Mouse (Mus musculus): ENCODE measurements around the gene Card11. TPM values are rescaled to one million over a fixed set of nuclear protein-coding genes. Genes with fewer than 3 reads are reported as not detected.

Card11 gene
- polyA plus RNA-seq, 1 experiment from 2014 or later: 0.40 TPM

- Histone ChIP-seq H3K4me1 (peaks cover 12% of the 10 kb centered on the region; the same call in 1 of the 2 replicates), H3K27ac (no peak overlapping the region), H3K27me3 (no peaks in the 10 kb centered on the region), H3K9ac (no peak overlapping the region), H3K4me2 (no peak overlapping the region), H3K4me3 (no peak overlapping the region), H3K36me3 (no peaks in the 10 kb centered on the region), H3K9me3 (no peaks in the 10 kb centered on the region)
- no peak for ATAC-seq (ENCODE audit: insufficient number of reproducible peaks, low FRiP score, low TSS enrichment, low read depth)
- WGBS: 53% methylated on average over 14 of the region's 14 CpGs
Observed at GRCm38 (mm10) chr5:140940923-140941491, 59.4 kb downstream of the Card11 start.

- peak overlapping the region; percentile 59 for H3K27ac ChIP-seq
- 45% methylated on average over 5 of the region's 5 CpGs for WGBS
- H3K9me3 ChIP-seq: no peaks in the 10 kb centered on the region
Observed at GRCm38 (mm10) chr5:140940257-140940922, 60.0 kb downstream of the Card11 start.

GRCm38 (mm10) chr5:140936816-140937215, 63.6 kb downstream of the Card11 start:
- H3K27me3 ChIP-seq: no peaks in the 10 kb centered on the region
- H3K9ac ChIP-seq: no peak overlapping the region
- no peak overlapping the region for H3K27ac ChIP-seq
- no peak overlapping the region for H3K4me2 ChIP-seq
- no peaks in the 10 kb centered on the region for H3K36me3 ChIP-seq
- no peak for ATAC-seq (ENCODE audit: insufficient number of reproducible peaks, low FRiP score, low TSS enrichment, low read depth)
- WGBS: 87% methylated on average over 7 of the region's 7 CpGs
- H3K4me1 ChIP-seq: peaks cover 12% of the 10 kb centered on the region; the same call in 1 of the 2 replicates
- no peak overlapping the region for H3K4me3 ChIP-seq
- H3K9me3 ChIP-seq: no peaks in the 10 kb centered on the region

More at GRCm38 (mm10) chr5:140940257-140940922, 60.0 kb downstream of the Card11 start:
- no peaks in the 10 kb centered on the region for H3K36me3 ChIP-seq
- no peak overlapping the region for H3K9ac ChIP-seq
- no peak overlapping the region for H3K4me3 ChIP-seq
- H3K27me3 ChIP-seq: no peaks in the 10 kb centered on the region
- ATAC-seq (ENCODE audit: insufficient number of reproducible peaks, low FRiP score, low TSS enrichment, low read depth): no peak
- H3K4me1 ChIP-seq: peaks cover 12% of the 10 kb centered on the region; the same call in 1 of the 2 replicates
- no peak overlapping the region for H3K4me2 ChIP-seq

- Histone ChIP-seq H3K27ac (no peak overlapping the region), H3K36me3 (no peaks in the 10 kb centered on the region), H3K4me3 (no peak overlapping the region), H3K27me3 (no peaks in the 10 kb centered on the region), H3K4me1 (peaks cover 7% of the 10 kb centered on the region; the same call in 1 of the 2 replicates), H3K4me2 (no peak overlapping the region), H3K9ac (no peak overlapping the region), H3K9me3 (no peaks in the 10 kb centered on the region)
- WGBS: 74% methylated on average over 3 of the region's 3 CpGs
- ATAC-seq (ENCODE audit: insufficient number of reproducible peaks, low FRiP score, low TSS enrichment, low read depth): no peak
Observed at GRCm38 (mm10) chr5:140935848-140936247, 64.5 kb downstream of the Card11 start.

GRCm38 (mm10) chr5:140934639-140935315, 65.6 kb downstream of the Card11 start:
- WGBS: 82% methylated on average over 9 of the region's 9 CpGs

GRCm38 (mm10) chr5:140931523-140932229, 68.7 kb downstream of the Card11 start:
- ATAC-seq (ENCODE audit: insufficient number of reproducible peaks, low FRiP score, low TSS enrichment, low read depth): no peak
- no peaks in the 10 kb centered on the region for H3K27me3 ChIP-seq
- H3K9me3 ChIP-seq: no peaks in the 10 kb centered on the region
- no peaks in the 10 kb centered on the region for H3K36me3 ChIP-seq
- no peak overlapping the region for H3K4me3 ChIP-seq
- no peaks in the 10 kb centered on the region for H3K4me1 ChIP-seq
- WGBS: 31% methylated on average over 5 of the region's 5 CpGs
- H3K9ac ChIP-seq: no peak overlapping the region
- no peak overlapping the region for H3K4me2 ChIP-seq
- H3K27ac ChIP-seq: peak overlapping the region; percentile 75

More at GRCm38 (mm10) chr5:140934639-140935315, 65.6 kb downstream of the Card11 start:
- H3K4me2 ChIP-seq: no peak overlapping the region
- H3K36me3 ChIP-seq: no peaks in the 10 kb centered on the region
- H3K4me1 ChIP-seq: no peaks in the 10 kb centered on the region
- H3K27ac ChIP-seq: no peak overlapping the region
- no peaks in the 10 kb centered on the region for H3K9me3 ChIP-seq
- no peaks in the 10 kb centered on the region for H3K27me3 ChIP-seq
- no peak overlapping the region for H3K4me3 ChIP-seq
- H3K9ac ChIP-seq: no peak overlapping the region
- no peak for ATAC-seq (ENCODE audit: insufficient number of reproducible peaks, low FRiP score, low TSS enrichment, low read depth)

GRCm38 (mm10) chr5:140918519-140918918, 81.9 kb downstream of the Card11 start:
- no peaks in the 10 kb centered on the region for H3K27me3 ChIP-seq
- ATAC-seq (ENCODE audit: insufficient number of reproducible peaks, low FRiP score, low TSS enrichment, low read depth): no peak
- no peak overlapping the region for H3K9ac ChIP-seq
- H3K4me1 ChIP-seq: no peaks in the 10 kb centered on the region
- H3K4me3 ChIP-seq: no peak overlapping the region
- 0 out of 2 replicates have a peak, but pooled peaks cover 4% of the 10 kb centered on the region for H3K9me3 ChIP-seq
- H3K4me2 ChIP-seq: no peak overlapping the region
- 94% methylated on average over 1 of the region's 1 CpGs for WGBS
- H3K27ac ChIP-seq: no peak overlapping the region
- no peaks in the 10 kb centered on the region for H3K36me3 ChIP-seq

GRCm38 (mm10) chr5:140917807-140918206, 82.6 kb downstream of the Card11 start:
- WGBS: 85% methylated on average over 1 of the region's 1 CpGs
- Histone ChIP-seq H3K9ac (no peak overlapping the region), H3K36me3 (no peaks in the 10 kb centered on the region), H3K27me3 (no peaks in the 10 kb centered on the region), H3K27ac (no peak overlapping the region), H3K9me3 (0 out of 2 replicates have a peak, but pooled peaks cover 4% of the 10 kb centered on the region), H3K4me3 (no peak overlapping the region), H3K4me1 (no peaks in the 10 kb centered on the region), H3K4me2 (no peak overlapping the region)
- no peak for ATAC-seq (ENCODE audit: insufficient number of reproducible peaks, low FRiP score, low TSS enrichment, low read depth)

GRCm38 (mm10) chr5:140910841-140911240, 89.5 kb downstream of the Card11 start:
- no peak overlapping the region for H3K27ac ChIP-seq
- no peak overlapping the region for H3K4me3 ChIP-seq
- H3K36me3 ChIP-seq: no peaks in the 10 kb centered on the region
- H3K27me3 ChIP-seq: no peaks in the 10 kb centered on the region
- ATAC-seq (ENCODE audit: insufficient number of reproducible peaks, low FRiP score, low TSS enrichment, low read depth): no peak
- H3K9me3 ChIP-seq: no peaks in the 10 kb centered on the region
- no peak overlapping the region for H3K9ac ChIP-seq
- H3K4me2 ChIP-seq: no peak overlapping the region
- no peaks in the 10 kb centered on the region for H3K4me1 ChIP-seq
- 93% methylated on average over 5 of the region's 5 CpGs for WGBS

- Histone ChIP-seq H3K9me3 (no peaks in the 10 kb centered on the region), H3K4me3 (no peak overlapping the region), H3K36me3 (no peaks in the 10 kb centered on the region), H3K4me1 (no peaks in the 10 kb centered on the region), H3K27me3 (no peaks in the 10 kb centered on the region), H3K27ac (no peak overlapping the region), H3K9ac (no peak overlapping the region), H3K4me2 (no peak overlapping the region)
- no peak for ATAC-seq (ENCODE audit: insufficient number of reproducible peaks, low FRiP score, low TSS enrichment, low read depth)
- 80% methylated on average over 13 of the region's 13 CpGs for WGBS
Observed at GRCm38 (mm10) chr5:140900866-140901265, 99.5 kb downstream of the Card11 start.

- Histone ChIP-seq H3K9ac (no peak overlapping the region), H3K4me3 (no peak overlapping the region), H3K4me2 (no peak overlapping the region), H3K9me3 (no peaks in the 10 kb centered on the region), H3K36me3 (no peaks in the 10 kb centered on the region), H3K4me1 (peaks cover 18% of the 10 kb centered on the region), H3K27ac (0 out of 2 replicates have a peak overlapping the region, but pooled peaks have one; percentile 69), H3K27me3 (no peaks in the 10 kb centered on the region)
- WGBS: 43% methylated on average over 10 of the region's 10 CpGs
- no peak for ATAC-seq (ENCODE audit: insufficient number of reproducible peaks, low FRiP score, low TSS enrichment, low read depth)
Observed at GRCm38 (mm10) chr5:140891080-140891479, 109.3 kb downstream of the Card11 start.

Measured in limb, embryonic 15.5 days (tissue).